Mouse (Mus musculus) ES-E14 (cell line): ENCODE results near the gene Cops3.

Experiments
- CHD2 ChIP-seq: IDR thresholded peaks from 2 replicates; pipeline ENCODE4 v1.6.1; 2014; ENCODE audit warnings: mild to moderate bottlenecking, low read depth, low read length, inconsistent platforms
- HCFC1 ChIP-seq: IDR thresholded peaks from 2 replicates; pipeline ENCODE4 v1.6.1; 2012; ENCODE audit warnings: low read length, inconsistent platforms, borderline replicate concordance; ENCODE audit not compliant: insufficient read depth
- MAFK ChIP-seq: IDR thresholded peaks from 2 replicates; pipeline ENCODE4 v1.6.1; 2014; ENCODE audit warnings: mild to moderate bottlenecking, low read depth, low read length, inconsistent platforms; ENCODE audit not compliant: insufficient read depth
- ZC3H11A ChIP-seq: IDR thresholded peaks from 2 replicates; pipeline ENCODE4 v1.6.1; 2012; ENCODE audit warnings: low read depth, mild to moderate bottlenecking, inconsistent platforms, low read length, borderline replicate concordance
- ZNF384 ChIP-seq: IDR thresholded peaks from 2 replicates; pipeline ENCODE4 v1.6.1; 2012; ENCODE audit warnings: low read depth, low read length, inconsistent platforms

DNA sequence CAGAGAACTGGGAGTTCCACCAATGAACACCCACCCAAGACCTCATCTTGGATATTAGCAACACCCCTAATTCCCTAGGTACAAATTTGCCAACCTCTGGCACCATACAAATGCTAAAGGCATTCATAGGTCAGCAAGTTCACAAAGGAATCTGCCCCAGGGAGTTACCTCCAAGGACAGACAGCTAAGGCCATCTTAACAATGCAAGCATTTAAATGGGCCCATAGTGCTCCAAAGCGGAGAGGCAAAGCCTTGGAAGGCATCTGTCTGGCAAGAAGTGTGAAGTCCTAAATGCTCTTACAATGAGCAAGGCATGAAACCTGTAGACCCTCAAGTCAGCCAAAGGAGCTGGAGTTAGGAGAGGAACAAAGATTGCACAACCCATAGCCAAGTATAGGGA lies 25.3 kb downstream of the Cops3 start:
- TF ChIP-seq CHD2 (no peak), HCFC1 (no peak), ZNF384 (no peak), ZC3H11A (no peak), MAFK (no peak)
